Mouse (Mus musculus) heart, embryonic 15.5 days (tissue): ENCODE measurements at regions not wholly inside any gene's neighbourhood (a gene's known extent, or its start where the extent isn't known, plus 50 kb on each side); places are given as distances from the start of the nearest gene placed in this dataset.

Experiments used
- ATAC-seq: fragments of 200-750 bp; cut with Nextera tagmentation; replicated peaks from 2 replicates; pipeline ENCODE4 v1.8.0; 2017; ENCODE audit warnings: low read depth, moderate TSS enrichment; ENCODE audit not compliant: insufficient number of reproducible peaks, insufficient read depth, low FRiP score
- H3K27ac ChIP-seq: fragments of 300-500 bp; sonication (generic); 2 replicates; pipeline ENCODE4 v1.5.1; 2015; ENCODE audit warnings: mild to moderate bottlenecking, inconsistent platforms
- H3K27me3 ChIP-seq: fragments of 300-500 bp; sonication (generic); 2 replicates; pipeline ENCODE4 v1.6.1; 2015; ENCODE audit warnings: inconsistent platforms
- H3K36me3 ChIP-seq: fragments of 300-500 bp; sonication (generic); 2 replicates; pipeline ENCODE4 v1.6.1; 2015; ENCODE audit warnings: mild to moderate bottlenecking, inconsistent platforms
- H3K4me1 ChIP-seq: fragments of 300-500 bp; sonication (generic); replicated peaks from 2 replicates; pipeline ENCODE4 v1.6.1; 2015; ENCODE audit warnings: inconsistent platforms
- H3K4me2 ChIP-seq: fragments of 300-500 bp; sonication (generic); 2 replicates; pipeline ENCODE4 v1.6.1; 2015; ENCODE audit warnings: inconsistent platforms, mild to moderate bottlenecking, moderate library complexity
- H3K4me3 ChIP-seq: fragments of 300-500 bp; sonication (generic); 2 replicates; pipeline ENCODE4 v1.5.1; 2015; ENCODE audit warnings: mild to moderate bottlenecking, inconsistent platforms
- H3K9ac ChIP-seq: fragments of 300-500 bp; sonication (generic); 2 replicates; pipeline ENCODE4 v1.6.1; 2015; ENCODE audit warnings: mild to moderate bottlenecking, inconsistent platforms
- H3K9me3 ChIP-seq: fragments of 300-500 bp; sonication (generic); replicated peaks from 2 replicates; pipeline ENCODE4 v1.6.1; 2016; ENCODE audit warnings: inconsistent platforms
- WGBS: fragments of 180-500 bp; shearing (Covaris S2); methylation state at CpG from one replicate; pipeline ENCODE4 v1.1.7; 2015; ENCODE audit warnings: mixed read lengths; 5-methylcytosine and 5-hydroxymethylcytosine counted together

- H3K4me3 ChIP-seq: no peak overlapping the region
Observed at GRCm38 (mm10) chr12:15216180-15216579, 600.5 kb downstream of the Trib2 start.

GRCm38 (mm10) chr12:15174411-15175041, 642.2 kb downstream of the Trib2 start:
- WGBS: 51% methylated on average over 6 of the region's 6 CpGs
- H3K36me3 ChIP-seq: no peaks in the 10 kb centered on the region
- no peaks in the 10 kb centered on the region for H3K27me3 ChIP-seq
- H3K9ac ChIP-seq: no peak overlapping the region
- H3K9me3 ChIP-seq: no peaks in the 10 kb centered on the region
- no peak overlapping the region for H3K27ac ChIP-seq
- no peak overlapping the region for H3K4me3 ChIP-seq
- no peak overlapping the region for H3K4me2 ChIP-seq
- H3K4me1 ChIP-seq: no peaks in the 10 kb centered on the region
- ATAC-seq: no peak

More at GRCm38 (mm10) chr12:15216180-15216579, 600.5 kb downstream of the Trib2 start:
- H3K9ac ChIP-seq: no peak overlapping the region
- ATAC-seq: no peak
- WGBS: 66% methylated on average over 3 of the region's 3 CpGs
- no peaks in the 10 kb centered on the region for H3K27me3 ChIP-seq
- H3K4me2 ChIP-seq: no peak overlapping the region
- H3K4me1 ChIP-seq: no peaks in the 10 kb centered on the region
- H3K27ac ChIP-seq: no peak overlapping the region
- no peaks in the 10 kb centered on the region for H3K36me3 ChIP-seq
- H3K9me3 ChIP-seq: no peaks in the 10 kb centered on the region

- Histone ChIP-seq H3K27me3 (no peaks in the 10 kb centered on the region), H3K4me3 (no peak overlapping the region), H3K4me1 (no peaks in the 10 kb centered on the region), H3K27ac (no peak overlapping the region), H3K9ac (no peak overlapping the region), H3K9me3 (no peaks in the 10 kb centered on the region), H3K36me3 (no peaks in the 10 kb centered on the region), H3K4me2 (no peak overlapping the region)
- 80% methylated on average over 5 of the region's 5 CpGs for WGBS
- ATAC-seq: no peak
Observed at GRCm38 (mm10) chr12:15162605-15163004, 654.1 kb downstream of the Trib2 start.

- no peak for ATAC-seq
- no peaks in the 10 kb centered on the region for H3K36me3 ChIP-seq
- no peak overlapping the region for H3K27ac ChIP-seq
- no peaks in the 10 kb centered on the region for H3K4me1 ChIP-seq
- no peaks in the 10 kb centered on the region for H3K9me3 ChIP-seq
- H3K9ac ChIP-seq: no peak overlapping the region
- no peak overlapping the region for H3K4me2 ChIP-seq
- H3K27me3 ChIP-seq: no peaks in the 10 kb centered on the region
- 73% methylated on average over 3 of the region's 3 CpGs for WGBS
- H3K4me3 ChIP-seq: no peak overlapping the region
Observed at GRCm38 (mm10) chr12:15161864-15162263, 654.9 kb downstream of the Trib2 start.

- Histone ChIP-seq H3K27me3 (no peaks in the 10 kb centered on the region), H3K36me3 (no peaks in the 10 kb centered on the region), H3K4me1 (no peaks in the 10 kb centered on the region), H3K4me3 (no peak overlapping the region), H3K27ac (no peak overlapping the region), H3K9me3 (no peaks in the 10 kb centered on the region), H3K4me2 (no peak overlapping the region), H3K9ac (no peak overlapping the region)
- WGBS: 77% methylated on average over 2 of the region's 2 CpGs
- no peak for ATAC-seq
Observed at GRCm38 (mm10) chr12:15160478-15160998, 656.2 kb downstream of the Trib2 start.

- no peak overlapping the region for H3K4me2 ChIP-seq
- H3K9ac ChIP-seq: no peak overlapping the region
- WGBS: 63% methylated on average over 2 of the region's 2 CpGs
- no peaks in the 10 kb centered on the region for H3K4me1 ChIP-seq
- H3K27ac ChIP-seq: no peak overlapping the region
- H3K9me3 ChIP-seq: no peaks in the 10 kb centered on the region
- H3K36me3 ChIP-seq: no peaks in the 10 kb centered on the region
- H3K4me3 ChIP-seq: no peak overlapping the region
- H3K27me3 ChIP-seq: no peaks in the 10 kb centered on the region
- no peak for ATAC-seq
Observed at GRCm38 (mm10) chr12:15146398-15146797, 670.3 kb downstream of the Trib2 start.

GRCm38 (mm10) chr12:15137039-15137438, 679.7 kb downstream of the Trib2 start:
- no peak for ATAC-seq
- Histone ChIP-seq H3K36me3 (no peaks in the 10 kb centered on the region), H3K9me3 (no peaks in the 10 kb centered on the region), H3K4me1 (no peaks in the 10 kb centered on the region), H3K27ac (no peak overlapping the region), H3K27me3 (no peaks in the 10 kb centered on the region), H3K4me3 (no peak overlapping the region), H3K9ac (no peak overlapping the region), H3K4me2 (no peak overlapping the region)
- WGBS: 58% methylated on average over 5 of the region's 5 CpGs

- 67% methylated on average over 3 of the region's 3 CpGs for WGBS
- Histone ChIP-seq H3K9me3 (no peaks in the 10 kb centered on the region), H3K4me2 (no peak overlapping the region), H3K36me3 (no peaks in the 10 kb centered on the region), H3K4me1 (no peaks in the 10 kb centered on the region), H3K27me3 (no peaks in the 10 kb centered on the region), H3K4me3 (no peak overlapping the region), H3K9ac (no peak overlapping the region), H3K27ac (no peak overlapping the region)
- ATAC-seq: no peak
Observed at GRCm38 (mm10) chr12:15124179-15124578, 692.5 kb downstream of the Trib2 start.

GRCm38 (mm10) chr12:15122586-15123212, 694.0 kb downstream of the Trib2 start:
- Histone ChIP-seq H3K9me3 (no peaks in the 10 kb centered on the region), H3K36me3 (no peaks in the 10 kb centered on the region), H3K27ac (no peak overlapping the region), H3K4me2 (no peak overlapping the region), H3K4me3 (no peak overlapping the region), H3K27me3 (no peaks in the 10 kb centered on the region), H3K9ac (no peak overlapping the region), H3K4me1 (no peaks in the 10 kb centered on the region)
- ATAC-seq: no peak
- 74% methylated on average over 4 of the region's 4 CpGs for WGBS

GRCm38 (mm10) chr12:15115556-15115955, 701.2 kb downstream of the Trib2 start:
- H3K36me3 ChIP-seq: no peaks in the 10 kb centered on the region
- no peak overlapping the region for H3K9ac ChIP-seq
- no peaks in the 10 kb centered on the region for H3K27me3 ChIP-seq
- ATAC-seq: no peak
- 78% methylated on average over 3 of the region's 3 CpGs for WGBS
- no peak overlapping the region for H3K4me2 ChIP-seq
- H3K9me3 ChIP-seq: no peaks in the 10 kb centered on the region
- H3K4me3 ChIP-seq: no peak overlapping the region
- no peaks in the 10 kb centered on the region for H3K4me1 ChIP-seq
- H3K27ac ChIP-seq: no peak overlapping the region

- ATAC-seq: no peak
- H3K9me3 ChIP-seq: no peaks in the 10 kb centered on the region
- H3K4me1 ChIP-seq: no peaks in the 10 kb centered on the region
- no peaks in the 10 kb centered on the region for H3K27me3 ChIP-seq
- H3K4me3 ChIP-seq: no peak overlapping the region
- H3K9ac ChIP-seq: no peak overlapping the region
- no peaks in the 10 kb centered on the region for H3K36me3 ChIP-seq
- WGBS: 86% methylated on average over 14 of the region's 14 CpGs
- no peak overlapping the region for H3K4me2 ChIP-seq
- H3K27ac ChIP-seq: no peak overlapping the region
Observed at GRCm38 (mm10) chr12:15114793-15115192, 701.9 kb downstream of the Trib2 start.

- Histone ChIP-seq H3K9ac (no peak overlapping the region), H3K27ac (no peak overlapping the region), H3K4me3 (no peak overlapping the region), H3K27me3 (no peaks in the 10 kb centered on the region), H3K4me1 (no peaks in the 10 kb centered on the region), H3K36me3 (no peaks in the 10 kb centered on the region), H3K4me2 (no peak overlapping the region), H3K9me3 (no peaks in the 10 kb centered on the region)
- no peak for ATAC-seq
- WGBS: 64% methylated on average over 2 of the region's 2 CpGs
Observed at GRCm38 (mm10) chr12:15111049-15111448, 705.7 kb downstream of the Trib2 start.
